Mouse (Mus musculus) kidney, postnatal 0 days (tissue): Measurements from ENCODE around the gene Sept5. TPM values are rescaled to one million over a fixed set of nuclear protein-coding genes. Genes with fewer than 3 reads are reported as not detected.

Source experiments
- ATAC-seq: fragments of 200-750 bp; cut with Nextera tagmentation; replicated peaks from 2 replicates; pipeline ENCODE4 v1.8.0; 2017; ENCODE audit warnings: low read depth, moderate number of reproducible peaks, moderate TSS enrichment, moderate library complexity; ENCODE audit not compliant: low FRiP score
- DNase-seq: peaks from one replicate; pipeline ENCODE4 v3.0.0-alpha.2; 2016; ENCODE audit warnings: low spot score
- H3K27ac ChIP-seq: fragments of 300-500 bp; sonication (generic); 2 replicates; pipeline ENCODE4 v1.5.1; 2014; ENCODE audit warnings: mild to moderate bottlenecking
- H3K27me3 ChIP-seq: fragments of 300-500 bp; sonication (generic); 2 replicates; pipeline ENCODE4 v1.6.1; 2014; ENCODE audit warnings: low read length, mixed read lengths; ENCODE audit not compliant: insufficient read depth
- H3K36me3 ChIP-seq: fragments of 300-500 bp; sonication (generic); 2 replicates; pipeline ENCODE4 v1.6.1; 2014; ENCODE audit warnings: low read length, mixed read lengths; ENCODE audit not compliant: insufficient read depth
- H3K4me1 ChIP-seq: fragments of 300-500 bp; sonication (generic); replicated peaks from 2 replicates; pipeline ENCODE4 v1.6.1; 2014; ENCODE audit warnings: antibody characterized with exemption, low read length, mixed read lengths; ENCODE audit not compliant: insufficient read depth
- H3K4me2 ChIP-seq: fragments of 300-500 bp; sonication (generic); 2 replicates; pipeline ENCODE4 v1.6.1; 2014; ENCODE audit warnings: mild to moderate bottlenecking, low read length, moderate library complexity, mixed read lengths
- H3K4me3 ChIP-seq: fragments of 300-500 bp; sonication (generic); replicated peaks from 2 replicates; pipeline ENCODE4 v1.5.1; 2014; ENCODE audit warnings: low read depth, low read length
- H3K9ac ChIP-seq: fragments of 300-500 bp; sonication (generic); 2 replicates; pipeline ENCODE4 v1.6.1; 2014; ENCODE audit warnings: low read depth, low read length
- H3K9me3 ChIP-seq: fragments of 300-500 bp; sonication (generic); replicated peaks from 2 replicates; pipeline ENCODE4 v1.6.1; 2016; ENCODE audit warnings: low read length, inconsistent platforms, mixed read lengths
- CTCF ChIP-seq: IDR thresholded peaks from 2 replicates; pipeline ENCODE4 v1.5.1; 2016; ENCODE audit warnings: antibody characterized with exemption, low read depth, mild to moderate bottlenecking, moderate library complexity
- WGBS: fragments of 180-500 bp; shearing (Covaris S2); extraction: QIAGEN DNeasy Blood & Tissue Kit; methylation state at CpG from one replicate; pipeline ENCODE4 v1.1.7; 2014; 5-methylcytosine and 5-hydroxymethylcytosine counted together
- polyA plus RNA-seq: library from polyadenylated mRNA; unstranded; fragments of >200 nt; fragmentation: Nextera tagmentation; extraction: Ambion mirVana; gene quantifications from 2 replicates; pipeline ENCODE4 v1.2.1, GENCODE M21; 2015

The Sept5 gene
- polyA plus RNA-seq, 1 experiment from 2014 or later, result 10.4 TPM

DNA sequence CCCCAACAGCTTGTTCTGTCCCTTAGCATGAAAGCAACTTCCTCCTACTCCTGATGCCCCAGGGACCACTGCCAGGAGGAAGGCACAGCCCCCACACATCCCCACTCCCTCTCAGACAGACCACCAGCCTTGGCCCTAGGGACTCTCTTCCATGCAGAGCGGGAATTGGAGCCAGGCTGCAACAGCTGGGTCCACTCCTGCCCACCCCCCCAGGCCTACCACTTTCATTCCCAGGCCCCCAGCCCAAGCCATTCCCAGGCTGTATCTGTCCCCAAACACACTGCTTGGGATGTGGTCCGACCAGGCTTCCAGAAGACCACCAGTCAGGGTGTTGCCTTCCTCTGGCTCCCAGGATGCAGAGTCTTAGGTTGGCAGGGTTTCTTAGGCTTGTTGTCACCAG lies 20.7 kb downstream of the Sept5 start:
- ATAC-seq, result no peak
- no peak overlapping the region for H3K4me3 ChIP-seq
- H3K27ac ChIP-seq, result no peak overlapping the region
- 50% methylated on average over 2 of the region's 2 CpGs for WGBS
- no peaks in the 10 kb centered on the region for H3K36me3 ChIP-seq
- DNase-seq, result no peak
- 0 out of 2 replicates have a peak, but pooled peaks cover 1% of the 10 kb centered on the region for H3K4me1 ChIP-seq
- no peak for TF ChIP-seq CTCF
- no peak overlapping the region for H3K4me2 ChIP-seq
- no peak overlapping the region for H3K9ac ChIP-seq
- H3K9me3 ChIP-seq, result no peaks in the 10 kb centered on the region
- peaks cover 7% of the 10 kb centered on the region; the same call in 1 of the 2 replicates for H3K27me3 ChIP-seq

DNA sequence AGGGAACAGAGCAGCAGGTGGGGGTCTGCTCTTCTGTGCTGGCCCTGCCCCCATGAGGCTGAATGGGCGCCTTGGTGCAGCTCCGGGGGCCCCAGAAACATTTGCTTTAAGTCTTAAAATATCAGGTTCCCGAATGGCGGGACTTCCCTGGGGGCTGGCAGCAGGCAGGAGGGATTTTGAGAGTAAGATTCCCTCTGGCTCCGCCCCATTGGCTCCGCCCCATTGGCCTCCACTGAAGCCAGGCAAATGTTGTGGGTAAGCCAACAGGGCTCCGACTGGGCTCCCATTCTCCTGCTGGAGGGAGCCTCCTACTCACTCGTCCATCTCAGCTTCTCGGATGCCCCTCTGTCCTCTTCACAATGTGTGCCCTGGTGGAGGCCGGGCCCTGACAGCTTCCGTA lies 21.5 kb downstream of the Sept5 start:
- H3K9ac ChIP-seq, result no peak overlapping the region
- peak; percentile 70 for DNase-seq
- WGBS, result 11% methylated on average over 11 of the region's 11 CpGs
- ATAC-seq, result no peak
- peak overlapping the region; percentile 34; the same call in 1 of the 2 replicates for H3K4me2 ChIP-seq
- no peak overlapping the region for H3K4me3 ChIP-seq
- no peaks in the 10 kb centered on the region for H3K9me3 ChIP-seq
- H3K27ac ChIP-seq, result no peak overlapping the region
- H3K4me1 ChIP-seq, result 0 out of 2 replicates have a peak, but pooled peaks cover 2% of the 10 kb centered on the region
- H3K36me3 ChIP-seq, result no peaks in the 10 kb centered on the region
- H3K27me3 ChIP-seq, result peaks cover 7% of the 10 kb centered on the region; the same call in 1 of the 2 replicates
- TF ChIP-seq CTCF, result no peak

DNA sequence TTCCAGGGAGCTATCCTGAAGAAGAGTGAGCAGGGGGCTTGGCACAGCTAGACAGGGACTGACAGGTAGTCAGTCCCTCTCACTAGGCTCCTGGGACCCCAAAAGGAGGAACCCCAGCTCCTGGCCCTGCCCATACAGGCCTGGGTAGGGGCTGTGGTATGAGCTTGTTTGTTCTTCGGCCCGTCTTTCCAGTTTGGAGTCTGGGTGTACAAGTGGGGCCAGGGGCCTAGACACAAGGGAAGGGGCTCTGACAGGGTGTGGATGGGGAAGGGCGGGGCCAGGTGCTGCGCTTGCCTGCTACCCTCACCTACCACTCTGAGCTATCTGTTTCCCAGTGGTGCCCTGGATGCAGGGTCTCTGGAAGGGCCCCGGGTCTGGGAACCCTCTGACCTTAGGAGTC lies 24.0 kb downstream of the Sept5 start:
- 0 out of 2 replicates have a peak, but pooled peaks cover 2% of the 10 kb centered on the region for H3K4me1 ChIP-seq
- DNase-seq (no peak), ATAC-seq (no peak)
- no peak overlapping the region for H3K4me2 ChIP-seq
- WGBS, result 87% methylated on average over 5 of the region's 5 CpGs
- peaks cover 3% of the 10 kb centered on the region; the same call in 1 of the 2 replicates for H3K27me3 ChIP-seq
- no peak for TF ChIP-seq CTCF
- H3K36me3 ChIP-seq, result no peaks in the 10 kb centered on the region
- no peak overlapping the region for H3K4me3 ChIP-seq
- no peaks in the 10 kb centered on the region for H3K9me3 ChIP-seq
- H3K27ac ChIP-seq, result no peak overlapping the region
- H3K9ac ChIP-seq, result no peak overlapping the region

DNA sequence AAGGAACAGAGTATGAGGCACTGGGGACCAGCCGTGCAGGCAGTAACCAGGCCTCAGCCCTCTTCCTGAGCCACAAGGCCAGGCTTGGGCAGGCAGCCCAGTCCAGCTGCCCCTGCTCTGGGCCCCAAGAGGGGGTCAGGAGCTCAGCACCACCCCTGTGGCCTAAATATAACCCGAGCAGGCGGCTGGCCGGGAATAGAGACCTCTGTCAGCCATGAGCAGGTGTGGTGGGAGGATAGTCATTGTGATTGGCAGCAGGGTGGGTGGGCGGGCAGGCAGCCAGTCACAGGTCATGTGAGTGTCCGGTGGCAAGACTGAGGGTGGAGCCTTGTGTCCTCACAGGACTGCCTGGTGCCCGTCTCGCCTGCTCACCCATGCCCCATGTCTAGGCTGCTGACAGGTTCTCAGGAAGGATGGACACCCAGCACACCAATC lies 25.5 kb downstream of the Sept5 start:
- ATAC-seq (peak; percentile 82), DNase-seq (peak; percentile 45)
- no peak overlapping the region for H3K27ac ChIP-seq
- no peak overlapping the region for H3K4me3 ChIP-seq
- H3K36me3 ChIP-seq, result no peaks in the 10 kb centered on the region
- H3K9me3 ChIP-seq, result no peaks in the 10 kb centered on the region
- 42% methylated on average over 8 of the region's 8 CpGs for WGBS
- H3K9ac ChIP-seq, result 0 out of 2 replicates have a peak overlapping the region, but pooled peaks have one; percentile 10
- no peaks in the 10 kb centered on the region for H3K27me3 ChIP-seq
- H3K4me1 ChIP-seq, result 0 out of 2 replicates have a peak, but pooled peaks cover 2% of the 10 kb centered on the region
- no peak for TF ChIP-seq CTCF
- H3K4me2 ChIP-seq, result no peak overlapping the region

DNA sequence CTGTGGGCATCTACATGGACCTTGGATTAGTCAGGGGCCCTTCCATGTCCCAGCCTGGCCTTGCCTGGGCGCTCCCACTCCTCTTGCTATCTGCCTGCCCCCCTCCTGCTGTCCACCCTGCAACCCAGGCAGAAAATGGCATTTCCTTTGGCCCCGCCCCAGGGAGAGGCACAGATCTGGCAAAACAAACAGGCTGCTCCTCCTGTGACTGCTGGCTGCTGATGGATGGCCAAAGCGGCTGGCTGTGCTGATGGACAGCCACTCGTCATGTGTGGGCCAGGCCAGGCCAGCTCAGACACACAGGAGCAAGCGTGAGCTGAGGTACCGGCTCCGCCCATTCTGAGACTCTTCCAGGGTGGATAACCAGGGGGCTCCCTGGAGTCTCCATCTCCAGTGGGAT lies 28.3 kb downstream of the Sept5 start:
- no peak for TF ChIP-seq CTCF
- H3K36me3 ChIP-seq, result no peaks in the 10 kb centered on the region
- no peak overlapping the region for H3K9ac ChIP-seq
- no peak overlapping the region for H3K4me2 ChIP-seq
- H3K4me3 ChIP-seq, result no peak overlapping the region
- WGBS, result 50% methylated on average over 7 of the region's 7 CpGs
- DNase-seq, result no peak
- H3K27ac ChIP-seq, result no peak overlapping the region
- H3K27me3 ChIP-seq, result 0 out of 2 replicates have a peak, but pooled peaks cover 2% of the 10 kb centered on the region
- H3K4me1 ChIP-seq, result 0 out of 2 replicates have a peak, but pooled peaks cover 2% of the 10 kb centered on the region
- H3K9me3 ChIP-seq, result no peaks in the 10 kb centered on the region
- 0 out of 2 replicates have a peak, but pooled peaks have one; percentile 29 for ATAC-seq

DNA sequence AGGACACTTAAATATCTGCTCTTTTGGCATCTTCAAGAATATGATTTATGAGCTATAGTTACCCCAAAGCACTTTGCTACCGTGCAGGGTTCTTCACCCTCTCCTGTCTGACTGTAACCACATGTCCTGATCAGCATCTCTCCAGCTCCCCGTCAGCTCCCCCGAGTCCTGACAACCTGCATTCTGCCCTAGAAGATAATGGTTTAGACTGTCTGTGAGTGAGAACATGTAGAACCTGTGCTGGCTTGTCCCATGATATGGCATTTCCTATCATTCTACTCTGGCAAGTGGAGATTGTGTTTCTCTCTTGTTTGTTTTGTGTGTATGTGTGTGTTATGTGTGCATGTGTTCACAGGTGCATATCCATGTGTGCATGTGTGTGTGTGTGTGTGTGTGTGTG lies 31.7 kb downstream of the Sept5 start:
- ATAC-seq (no peak), DNase-seq (no peak)
- Histone ChIP-seq H3K4me1 (no peaks in the 10 kb centered on the region), H3K27ac (no peak overlapping the region), H3K9me3 (no peaks in the 10 kb centered on the region), H3K36me3 (no peaks in the 10 kb centered on the region), H3K4me3 (no peak overlapping the region), H3K27me3 (peaks cover 15% of the 10 kb centered on the region), H3K9ac (no peak overlapping the region), H3K4me2 (no peak overlapping the region)
- TF ChIP-seq CTCF, result no peak
- 68% methylated on average over 3 of the region's 3 CpGs for WGBS

DNA sequence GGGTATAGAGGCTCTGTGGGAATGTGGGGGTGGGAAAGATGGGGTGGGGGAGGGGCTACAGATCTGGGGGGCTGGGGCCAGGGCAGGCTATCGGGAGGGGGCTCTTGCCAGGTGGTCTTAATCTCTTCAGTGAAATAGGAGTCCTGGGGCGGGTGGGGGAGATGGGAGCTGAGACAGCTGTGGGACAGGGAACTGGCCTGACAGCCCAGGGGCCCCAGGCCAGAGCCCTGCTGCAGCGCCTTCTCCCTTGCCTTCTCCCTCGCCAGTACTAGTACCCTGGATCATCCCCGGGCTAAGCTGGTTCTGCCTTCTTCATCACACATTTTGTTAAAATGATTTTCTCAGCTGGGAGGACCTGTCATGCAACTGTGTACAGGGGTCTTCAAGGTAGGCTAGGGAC lies 33.5 kb downstream of the Sept5 start:
- 54% methylated on average over 5 of the region's 5 CpGs for WGBS
- peaks cover 5% of the 10 kb centered on the region; the same call in 1 of the 2 replicates for H3K4me1 ChIP-seq
- DNase-seq (no peak), ATAC-seq (no peak)
- H3K27ac ChIP-seq, result no peak overlapping the region
- no peak overlapping the region for H3K4me3 ChIP-seq
- H3K9me3 ChIP-seq, result no peaks in the 10 kb centered on the region
- no peak for TF ChIP-seq CTCF
- no peak overlapping the region for H3K4me2 ChIP-seq
- H3K27me3 ChIP-seq, result peaks cover 25% of the 10 kb centered on the region
- H3K36me3 ChIP-seq, result no peaks in the 10 kb centered on the region
- H3K9ac ChIP-seq, result no peak overlapping the region
